Mouse (Mus musculus) right cerebral cortex, postnatal 36 days (tissue): ENCODE measurements around the gene Gm128.

ENCODE experiments used
- DNase-seq, 2 experiments: peaks; one replicate each; pipeline ENCODE4 v3.0.0; 2022; ENCODE audit warnings: low spot score in 2 of 2, mixed read lengths in 1 of 2

Gm128 gene

GRCm38 (mm10) chr3:95269789-95270188, 28.4 kb upstream of the Gm128 start:
- peak in 1 of 2 experiments; percentile 33 for DNase-seq

DNA sequence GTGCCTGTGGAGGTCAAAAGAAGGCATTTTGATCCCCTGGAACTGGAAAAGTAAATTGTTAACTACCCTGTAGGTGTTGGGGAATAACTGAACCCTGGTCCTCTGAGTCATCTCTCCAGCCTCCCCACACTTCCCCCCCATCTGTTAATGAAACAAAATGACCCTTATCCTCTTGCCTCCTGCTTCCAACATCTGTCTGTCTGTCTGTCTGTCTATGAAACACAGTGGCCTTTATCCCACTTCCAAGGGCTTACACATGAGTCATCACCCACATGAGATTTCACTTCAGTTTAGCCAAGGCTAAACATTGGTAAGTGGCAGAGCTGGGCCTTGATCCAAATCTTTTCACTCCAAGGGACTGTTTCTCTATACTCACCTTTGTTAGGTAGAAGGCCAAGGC, 26.5 kb upstream of the Gm128 start:
- no peak for DNase-seq

- DNase-seq: no peak
These were observed 24.7 kb upstream of the Gm128 start for GRCm38 (mm10) chr3:95266052-95266451.

GRCm38 (mm10) chr3:95264724-95265123, 23.3 kb upstream of the Gm128 start:
- no peak for DNase-seq

DNA sequence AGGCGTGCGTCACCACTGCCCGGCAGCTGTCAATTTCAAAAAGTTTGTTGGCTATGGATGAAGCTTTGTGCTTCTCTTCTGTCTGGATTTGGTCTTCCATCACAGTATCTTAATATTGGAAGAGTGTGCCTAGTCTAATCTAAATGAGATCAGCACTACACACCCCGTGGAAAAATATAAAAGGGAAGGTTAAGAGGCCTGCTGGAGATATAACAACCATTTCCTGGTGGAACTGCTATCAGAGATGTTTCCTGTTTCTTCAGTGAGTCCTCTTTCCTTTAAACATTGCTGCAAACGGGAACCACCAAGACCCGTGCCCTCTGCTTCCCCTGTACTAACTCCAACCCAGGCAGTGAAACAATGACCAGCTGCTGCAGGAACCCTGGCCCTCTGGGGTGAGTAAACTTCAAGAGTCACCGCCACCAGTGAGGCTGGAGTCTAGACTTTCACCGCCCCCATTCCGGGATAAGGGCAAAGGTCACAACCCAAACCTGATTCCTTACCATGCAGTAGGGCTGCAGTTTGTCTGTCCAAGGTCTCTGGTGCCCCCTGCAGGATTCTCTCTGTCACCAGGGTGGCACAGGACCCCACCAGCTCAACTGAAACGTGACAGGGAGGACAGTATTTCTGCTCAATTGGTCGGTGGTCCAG, 21.8 kb upstream of the Gm128 start:
- no peak for DNase-seq

DNA sequence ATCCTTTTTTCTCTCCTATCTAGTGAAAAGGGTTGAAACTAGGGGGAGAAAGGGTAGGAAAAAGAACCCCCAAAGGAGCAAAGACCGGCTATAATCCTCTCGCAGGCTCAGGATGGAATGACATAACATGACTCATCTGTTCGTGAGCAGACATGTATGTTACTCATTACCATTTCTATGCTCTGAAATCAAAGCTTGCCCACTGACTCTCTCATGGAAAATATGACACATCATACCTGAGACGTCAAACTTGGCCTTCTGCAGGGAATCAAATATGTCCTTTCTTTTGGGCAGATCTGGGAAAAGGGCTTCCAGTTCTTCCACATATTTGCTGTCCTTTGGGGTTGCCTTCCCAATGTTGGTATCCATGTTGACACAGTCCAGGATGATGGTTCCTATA, 20.6 kb upstream of the Gm128 start:
- no peak for DNase-seq

DNA sequence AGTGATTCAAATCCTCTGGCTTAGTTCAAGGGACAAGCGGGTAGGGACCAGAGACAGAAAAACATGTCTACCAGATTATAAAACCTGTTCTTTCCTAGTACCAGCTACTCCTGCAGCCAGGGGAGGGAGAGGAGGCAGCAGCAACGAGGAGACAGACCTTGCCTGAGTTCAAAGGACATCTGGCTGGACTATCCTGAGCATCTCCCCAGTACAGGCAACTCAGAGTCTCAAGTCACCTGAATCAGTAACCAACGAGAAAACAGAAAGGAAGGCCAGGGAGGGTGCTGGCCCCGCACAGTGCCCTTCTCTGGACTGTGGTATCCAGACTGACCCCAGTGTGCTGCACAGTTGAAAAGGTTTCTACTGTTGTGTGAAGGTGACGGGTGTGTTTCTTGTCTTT, 15.5 kb upstream of the Gm128 start:
- no peak for DNase-seq

DNA sequence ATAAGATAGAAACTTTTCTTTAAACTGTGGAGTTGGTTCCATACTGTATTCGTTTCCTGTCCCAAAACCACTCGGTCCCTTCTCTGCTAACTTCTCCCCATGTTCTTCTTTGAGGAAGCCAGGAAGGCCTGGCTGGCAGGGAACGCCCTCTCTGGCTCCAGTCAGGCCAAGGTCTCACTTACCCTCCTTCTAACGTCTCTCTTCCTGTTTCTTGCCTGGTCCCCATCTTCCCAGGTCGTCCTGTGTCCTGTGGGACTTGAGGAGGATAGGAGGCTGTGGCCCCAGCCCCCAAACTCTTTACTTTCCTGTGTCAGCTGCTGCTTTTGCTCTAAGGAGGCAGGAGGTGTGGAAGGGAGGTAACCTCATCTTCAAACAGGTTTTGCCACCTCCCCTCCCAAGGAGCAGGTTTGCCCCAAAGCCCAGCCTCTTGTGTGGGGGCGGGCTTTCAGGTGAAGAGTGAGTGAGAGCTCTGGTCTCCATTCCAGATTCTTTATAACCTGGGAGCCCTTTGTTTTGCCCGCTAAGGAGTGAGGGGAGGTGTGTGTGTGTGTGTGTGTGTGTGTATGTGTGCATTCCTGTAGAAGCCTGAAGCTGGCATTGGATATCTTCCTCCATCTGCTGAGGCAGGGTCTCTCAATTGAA, 9.5 kb upstream of the Gm128 start, which contains the start of gene Bnipl:
Gene Bnipl (minus strand): TSS at position 411 of the 642 bp plus-strand sequence.
- DNase-seq: no peak

- DNase-seq: no peak
These were observed 9.0 kb upstream of the Gm128 start for GRCm38 (mm10) chr3:95250361-95250760.

DNA sequence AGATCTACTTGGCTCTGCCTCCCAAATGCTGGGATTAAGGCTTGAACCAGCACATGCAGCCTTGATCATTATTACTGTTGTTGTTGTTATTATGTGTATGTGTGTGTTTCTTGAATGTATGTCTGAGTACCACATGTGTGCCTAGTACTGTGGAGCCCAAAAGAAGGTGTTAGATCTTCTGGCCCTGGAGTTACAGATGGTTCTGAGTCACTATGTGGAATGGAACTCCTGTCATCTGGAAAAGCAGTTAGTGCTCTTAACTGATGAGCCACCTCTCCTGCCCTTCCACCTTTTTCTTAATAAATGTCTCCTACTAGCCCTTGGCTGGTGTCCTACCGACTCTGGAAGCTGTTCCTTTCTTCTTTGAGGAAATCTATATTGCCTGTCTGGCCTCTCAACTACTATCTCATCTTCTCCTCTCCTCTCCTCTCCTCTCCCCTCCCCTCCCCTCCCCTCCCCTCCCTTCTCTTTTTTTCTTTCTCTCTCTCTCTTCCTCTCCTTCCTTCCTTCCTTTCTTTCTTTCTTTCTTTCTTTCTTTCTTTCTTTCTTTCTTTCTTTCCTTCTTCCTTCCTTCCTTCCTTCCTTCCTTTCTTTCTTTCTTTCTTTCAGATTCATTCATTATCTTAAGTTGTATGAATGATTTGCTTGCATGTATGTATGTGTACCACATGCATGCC, 6.4 kb upstream of the Gm128 start:
- DNase-seq: no peak

DNA sequence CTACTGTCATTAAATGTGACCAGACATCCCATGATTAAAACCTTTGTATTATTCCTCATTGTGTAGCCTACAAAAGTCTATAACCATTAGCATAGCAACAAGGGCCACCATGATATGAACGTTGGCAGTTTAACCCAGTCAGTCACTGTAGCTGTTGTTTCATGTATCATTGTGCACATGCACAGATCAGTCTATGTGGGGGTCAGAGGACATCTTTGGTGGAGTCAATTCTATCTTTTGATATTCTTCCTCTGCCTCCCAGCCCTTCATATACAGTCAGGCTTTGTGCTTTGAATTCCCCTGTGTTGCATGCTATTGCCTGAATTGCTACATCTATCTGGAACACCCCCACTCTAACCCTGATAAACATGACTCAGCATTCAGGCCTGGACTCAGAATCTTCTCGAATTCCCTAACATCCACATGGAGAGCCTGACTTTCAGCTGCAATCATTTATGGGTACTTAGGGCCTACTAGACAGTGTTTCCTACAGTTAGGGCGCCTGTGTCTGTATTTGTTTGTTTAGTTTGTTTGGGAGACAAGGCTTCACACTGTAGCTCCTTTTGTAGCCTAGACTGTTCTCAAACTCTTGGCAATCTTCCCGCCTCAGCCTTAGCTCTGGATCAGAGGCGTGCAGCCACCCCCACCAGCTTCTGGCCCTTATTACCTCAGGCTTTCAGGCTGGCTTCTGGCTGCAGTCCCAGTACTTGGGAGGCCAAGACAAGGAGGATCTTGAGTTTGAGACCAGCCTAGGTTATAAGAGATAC, 5.2 kb upstream of the Gm128 start:
- DNase-seq: no peak

- no peak for DNase-seq
These were observed 1.7 kb upstream of the Gm128 start for GRCm38 (mm10) chr3:95243086-95243485.

DNA sequence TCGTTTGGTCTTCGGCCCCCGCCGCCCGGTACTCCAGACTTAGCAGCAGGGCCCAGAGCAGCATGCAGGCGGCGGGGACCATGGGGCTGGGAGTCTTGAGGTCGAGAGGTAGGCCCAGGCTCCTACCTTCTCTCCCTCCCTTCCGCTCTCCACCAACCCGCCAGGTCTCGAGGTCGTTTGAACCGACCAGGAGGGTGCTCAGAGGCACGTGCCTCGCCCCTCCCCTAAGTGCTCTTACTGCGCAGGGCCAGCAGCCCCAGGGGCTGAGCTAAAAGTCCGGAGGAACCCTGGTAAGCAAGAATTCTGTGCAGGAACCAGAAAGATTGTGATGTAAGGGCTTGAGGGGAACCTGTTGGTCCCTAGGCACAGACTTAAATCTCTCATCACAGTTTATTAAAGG, 498 bp downstream of the Gm128 start:
- no peak for DNase-seq

GRCm38 (mm10) chr3:95239971-95240370, 1.4 kb downstream of the Gm128 start:
- DNase-seq: no peak

DNA sequence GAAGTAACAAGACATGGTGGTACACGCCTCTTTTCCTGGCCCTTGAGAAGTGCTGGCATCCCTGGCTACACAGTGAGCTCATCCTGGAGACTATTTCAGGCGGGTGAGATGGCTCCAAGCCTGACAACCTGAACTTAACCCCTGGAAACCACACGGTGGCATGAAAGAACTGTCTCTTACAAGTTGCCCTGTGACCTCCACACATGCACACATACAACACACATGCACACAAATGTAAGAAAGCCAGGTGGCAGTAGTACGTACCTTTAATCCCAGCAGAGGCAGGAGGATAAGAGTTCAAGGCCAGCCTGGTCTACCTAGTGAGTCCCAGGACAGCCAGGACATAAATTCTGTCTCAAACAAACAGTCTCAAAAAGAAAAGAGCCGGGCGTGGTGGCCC, 2.4 kb downstream of the Gm128 start:
- no peak for DNase-seq

DNA sequence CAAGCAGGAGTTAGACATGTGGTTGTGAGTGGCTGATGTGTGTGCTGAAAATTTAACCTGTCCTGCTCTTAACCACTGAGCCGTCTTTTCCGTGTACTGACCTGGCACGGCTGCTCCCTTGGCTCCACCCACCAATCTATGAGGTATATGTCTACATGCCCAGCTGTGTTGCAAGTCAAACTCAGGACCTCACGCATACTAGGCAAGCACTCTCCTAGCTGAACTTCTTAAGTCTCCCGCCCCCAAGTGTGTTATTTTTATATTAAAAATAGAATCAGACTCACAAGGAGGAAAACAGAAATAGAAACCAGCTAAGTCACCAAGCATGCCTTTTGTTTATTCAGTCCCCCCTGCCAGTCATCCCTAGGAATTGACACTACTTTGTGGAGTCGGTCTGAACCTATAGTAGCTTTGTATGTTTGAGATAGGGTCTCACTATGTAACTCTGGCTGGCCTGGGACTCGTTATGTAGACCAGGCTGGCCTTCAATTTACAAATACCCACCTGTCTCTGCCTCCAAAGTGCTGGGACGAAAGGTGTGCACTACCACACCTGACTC, 3.8 kb downstream of the Gm128 start:
- no peak for DNase-seq

GRCm38 (mm10) chr3:95235386-95236301, 5.8 kb downstream of the Gm128 start:
- DNase-seq: no peak

DNA sequence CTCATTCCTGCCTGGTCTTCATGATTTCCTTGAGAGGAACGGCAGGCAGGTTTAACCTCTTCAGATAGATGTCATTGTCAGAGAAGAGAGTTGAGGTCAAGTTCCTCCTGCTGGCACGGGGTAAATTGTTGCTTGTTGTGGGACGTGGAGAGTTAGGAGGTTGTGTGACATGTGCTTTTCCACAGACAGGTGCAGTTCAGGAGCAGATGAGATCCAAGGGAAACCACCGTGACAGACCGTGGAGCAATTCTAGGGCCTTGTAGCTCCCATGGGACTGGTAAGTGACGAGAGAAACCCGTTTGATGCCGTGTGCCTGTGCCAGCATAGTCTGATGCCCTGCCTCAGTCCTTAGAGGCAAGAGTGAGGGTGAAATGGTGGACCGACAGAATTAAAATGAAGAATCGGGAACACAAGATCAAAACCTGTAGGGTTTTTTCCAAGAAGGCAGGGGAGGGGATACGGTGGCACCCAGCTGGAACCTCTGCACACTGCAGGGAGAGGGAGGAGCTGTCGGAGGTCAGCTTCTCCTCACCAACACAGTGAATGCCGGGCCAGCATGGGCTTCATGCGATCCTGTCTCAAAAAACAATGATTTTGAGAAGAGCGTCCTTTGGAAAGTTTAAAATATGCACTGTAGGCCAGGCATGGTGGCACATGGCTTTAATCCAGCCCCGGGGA, 8.0 kb downstream of the Gm128 start:
- no peak for DNase-seq

DNA sequence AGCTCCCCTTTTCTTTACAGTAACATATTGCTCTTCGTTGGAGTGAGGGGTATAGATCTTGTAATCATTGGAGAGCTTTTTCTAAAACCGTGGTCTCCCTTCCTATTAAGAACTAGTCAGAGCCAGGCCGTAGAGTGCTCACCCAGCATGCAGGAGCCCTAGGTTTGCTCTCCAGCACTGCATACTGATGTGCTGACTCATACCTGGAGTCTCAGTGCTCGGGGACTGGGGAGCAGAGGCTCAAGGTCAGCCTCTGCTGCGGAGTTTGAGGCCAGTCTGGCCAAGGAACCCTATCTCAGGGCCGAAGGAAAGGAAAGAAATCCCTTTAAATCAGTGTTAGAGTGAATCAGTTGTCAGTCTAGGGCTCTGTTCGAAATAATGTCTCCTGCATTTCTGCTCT, 8.6 kb downstream of the Gm128 start:
- no peak for DNase-seq
